ENCODE assay signal across 10 mouse cellular contexts in genomic region chr15:89212495-89212894, GRCm38 (mm10). TPM values are rescaled to one million over a fixed set of nuclear protein-coding genes. Genes with fewer than 3 reads are reported as not detected.
DNase-seq lines count a peak whose midpoint lies in the region; ATAC-seq lines count a peak whose summit lies in the region.
"Had no signal": no experiment of that assay in that cellular context is flagged by ENCODE, and none has a peak within 500 bp of the region (broad histone marks: within the 10 kb centered on the region; RNA-seq: fewer than 3 reads in every experiment).

No protein-coding gene starts in this region.

- H3K36me3 ChIP-seq in heart, embryonic 16.5 days (ENCODE audit: control insufficient read depth, insufficient read depth), result peaks cover 11% of the 10 kb centered on the region; the same call in 1 of the 2 replicates
- H3K36me3 ChIP-seq in embryonic facial prominence, embryonic 10.5 days (replicated peaks), result peaks cover 20% of the 10 kb centered on the region
- H3K36me3 ChIP-seq in hindbrain, embryonic 14.5 days (replicated peaks; ENCODE audit: control insufficient read depth, insufficient read depth), result peaks cover 18% of the 10 kb centered on the region
- H3K36me3 ChIP-seq in midbrain, embryonic 16.5 days (ENCODE audit: control insufficient read depth, insufficient read depth, low read length), result peaks cover 4% of the 10 kb centered on the region; the same call in 1 of the 2 replicates

- H3K27ac ChIP-seq in heart, embryonic 16.5 days (ENCODE audit: low read length), result no peak overlapping the region
- no peak overlapping the region for H3K27ac ChIP-seq in embryonic facial prominence, embryonic 10.5 days (replicated peaks)
- H3K27ac ChIP-seq in hindbrain, embryonic 14.5 days, result peak overlapping the region; percentile 95; the same call in 1 of the 2 replicates
- H3K27ac ChIP-seq in midbrain, embryonic 16.5 days (ENCODE audit: low read length), result peak overlapping the region; percentile 94; the same call in 1 of the 2 replicates

- H3K4me3 ChIP-seq in heart, embryonic 16.5 days (ENCODE audit: low read length), result peak overlapping the region; percentile 76
- peak overlapping the region; percentile 95 for H3K4me3 ChIP-seq in embryonic facial prominence, embryonic 10.5 days
- H3K4me3 ChIP-seq in hindbrain, embryonic 14.5 days (replicated peaks; ENCODE audit: low read length), result peak overlapping the region; percentile 99
- peak overlapping the region; percentile 98 for H3K4me3 ChIP-seq in midbrain, embryonic 16.5 days (ENCODE audit: low read depth, low read length)

- peak overlapping the region; percentile 83 for H3K4me2 ChIP-seq in heart, embryonic 16.5 days (ENCODE audit: low read depth, low read length)
- peak overlapping the region; percentile 92 for H3K4me2 ChIP-seq in hindbrain, embryonic 14.5 days (replicated peaks)
- H3K4me2 ChIP-seq in midbrain, embryonic 16.5 days (ENCODE audit: low read length), result peak overlapping the region; percentile 90

- H3K9me3 ChIP-seq in heart, embryonic 16.5 days (replicated peaks; ENCODE audit: control insufficient read depth, low read length), result no peaks in the 10 kb centered on the region
- no peaks in the 10 kb centered on the region for H3K9me3 ChIP-seq in embryonic facial prominence, embryonic 10.5 days
- peaks cover 4% of the 10 kb centered on the region; the same call in 1 of the 2 replicates for H3K9me3 ChIP-seq in hindbrain, embryonic 14.5 days (ENCODE audit: control insufficient read depth, low read length)
- H3K9me3 ChIP-seq in midbrain, embryonic 16.5 days (replicated peaks; ENCODE audit: control insufficient read depth, low read length, poor library complexity, severe bottlenecking), result no peaks in the 10 kb centered on the region

- 66% methylated on average over 6 of the region's 6 CpGs for WGBS in heart, embryonic 16.5 days
- 51% methylated on average over 6 of the region's 6 CpGs for WGBS in embryonic facial prominence, embryonic 10.5 days
- 49% methylated on average over 6 of the region's 6 CpGs for whole genome bisulfite sequencing in hindbrain, embryonic 14.5 days
- WGBS in midbrain, embryonic 16.5 days, result 44% methylated on average over 6 of the region's 6 CpGs

- H3K4me1 ChIP-seq in heart, embryonic 16.5 days (ENCODE audit: control insufficient read depth, insufficient read depth, low read length), result peaks cover 27% of the 10 kb centered on the region
- H3K4me1 ChIP-seq in embryonic facial prominence, embryonic 10.5 days, result peaks cover 22% of the 10 kb centered on the region
- H3K4me1 ChIP-seq in hindbrain, embryonic 14.5 days (replicated peaks; ENCODE audit: control insufficient read depth, insufficient read depth, low read length), result peaks cover 17% of the 10 kb centered on the region
- H3K4me1 ChIP-seq in midbrain, embryonic 16.5 days (ENCODE audit: control insufficient read depth, insufficient read depth, low read length), result peaks cover 31% of the 10 kb centered on the region

- ATAC-seq in heart, embryonic 16.5 days (replicated peaks; ENCODE audit: extremely low read depth, insufficient read depth, low FRiP score), result no peak
- no peak for ATAC-seq in hindbrain, embryonic 14.5 days (ENCODE audit: low FRiP score)
- no peak; the same call in 1 of the 2 replicates for ATAC-seq in midbrain, embryonic 16.5 days

- H3K9ac ChIP-seq in heart, embryonic 16.5 days (ENCODE audit: low read length), result peak overlapping the region; percentile 90
- H3K9ac ChIP-seq in hindbrain, embryonic 14.5 days, result peak overlapping the region; percentile 99
- H3K9ac ChIP-seq in midbrain, embryonic 16.5 days (ENCODE audit: low read depth, low read length), result peak overlapping the region; percentile 99

- no peak for DNase-seq in heart, adult 9 months (ENCODE audit: low spot score in 2 of 2)
- no peak for DNase-seq in embryonic facial prominence, embryonic 10.5 days (ENCODE audit: low spot score)
- DNase-seq in hindbrain, embryonic 14.5 days (ENCODE audit: low spot score), result no peak
- no peak for DNase-seq in adrenal gland, postnatal 4 days (ENCODE audit: low spot score in 2 of 2)
- DNase-seq in thymus, postnatal 4 days, result no peak
- no peak for DNase-seq in left cerebral cortex, adult 8-10 months (ENCODE audit: low spot score in 2 of 2)
- DNase-seq: gastrocnemius, postnatal 25 days had no signal

- H3K27me3 ChIP-seq in heart, embryonic 16.5 days (ENCODE audit: control insufficient read depth, insufficient read depth, low read length), result no peaks in the 10 kb centered on the region
- no peaks in the 10 kb centered on the region for H3K27me3 ChIP-seq in embryonic facial prominence, embryonic 10.5 days (replicated peaks; ENCODE audit: low read depth, poor library complexity, severe bottlenecking)
- H3K27me3 ChIP-seq in hindbrain, embryonic 14.5 days (ENCODE audit: control insufficient read depth, insufficient read depth, low read length), result no peaks in the 10 kb centered on the region
- no peaks in the 10 kb centered on the region for H3K27me3 ChIP-seq in midbrain, embryonic 16.5 days (ENCODE audit: control insufficient read depth, insufficient read depth, low read depth, low read length)
- H3K27me3 ChIP-seq: Patski had no signal

RNA-seq across cellular contexts. Expression of gene Ppp6r2, which starts 1.1 kb away (rescaled TPM):
- polyA plus RNA-seq in heart, embryonic 16.5 days (2015; fragmentation: Nextera tagmentation; extraction: Ambion mirVana), result 18.2 and 21.3 TPM in 2 replicates
- polyA plus RNA-seq in embryonic facial prominence, embryonic 10.5 days (2016; fragmentation: Nextera tagmentation; extraction: Ambion mirVana), result 23.8 and 26.8 TPM in 2 replicates
- 78.2 and 84.0 TPM in 2 replicates for polyA plus RNA-seq in hindbrain, embryonic 14.5 days (2014; fragmentation: Nextera tagmentation; extraction: Ambion mirVana)
- 76.7 and 82.0 TPM in 2 replicates for polyA plus RNA-seq in midbrain, embryonic 16.5 days (2015; fragmentation: Nextera tagmentation; extraction: Ambion mirVana)
- 10 to 100 TPM; 53.8 to 57.6 TPM for total RNA-seq in adrenal gland, postnatal 4 days (2021)
- 100 to 1,000 TPM; 150 to 165 (median 161) TPM for total RNA-seq in left cerebral cortex, adult 8-10 months (2022)

RNA-seq across cellular contexts. Expression of gene Dennd6b, which starts 16.2 kb away (rescaled TPM):
- 18.9 and 19.0 TPM in 2 replicates for polyA plus RNA-seq in heart, embryonic 16.5 days (2015; fragmentation: Nextera tagmentation; extraction: Ambion mirVana)
- polyA plus RNA-seq in embryonic facial prominence, embryonic 10.5 days (2016; fragmentation: Nextera tagmentation; extraction: Ambion mirVana), result 26.1 and 29.1 TPM in 2 replicates
- polyA plus RNA-seq in hindbrain, embryonic 14.5 days (2014; fragmentation: Nextera tagmentation; extraction: Ambion mirVana), result 71.4 and 71.6 TPM in 2 replicates
- polyA plus RNA-seq in midbrain, embryonic 16.5 days (2015; fragmentation: Nextera tagmentation; extraction: Ambion mirVana), result 120 and 124 TPM in 2 replicates
- 10 to 100 TPM; 11.5 to 13.0 TPM for total RNA-seq in adrenal gland, postnatal 4 days (2021)
- 10 to 100 TPM; 46.2 to 59.3 (median 50.7) TPM for total RNA-seq in left cerebral cortex, adult 8-10 months (2022)

RNA-seq across cellular contexts. Expression of gene Plxnb2, which starts 31.9 kb away (rescaled TPM):
- polyA plus RNA-seq in heart, embryonic 16.5 days (2015; fragmentation: Nextera tagmentation; extraction: Ambion mirVana), result 91.8 and 104 TPM in 2 replicates
- polyA plus RNA-seq in embryonic facial prominence, embryonic 10.5 days (2016; fragmentation: Nextera tagmentation; extraction: Ambion mirVana), result 146 and 152 TPM in 2 replicates
- polyA plus RNA-seq in hindbrain, embryonic 14.5 days (2014; fragmentation: Nextera tagmentation; extraction: Ambion mirVana), result 99.2 and 101 TPM in 2 replicates
- 90.1 and 92.1 TPM in 2 replicates for polyA plus RNA-seq in midbrain, embryonic 16.5 days (2015; fragmentation: Nextera tagmentation; extraction: Ambion mirVana)
- 100 to 1,000 TPM; 167 to 207 TPM for total RNA-seq in adrenal gland, postnatal 4 days (2021)
- total RNA-seq in left cerebral cortex, adult 8-10 months (2022), result 10 to 100 TPM; 42.6 to 60.9 (median 54.8) TPM

Comparison
In these comparisons a context has a peak if more than half of its experiments do, and no peak if none do; other contexts are left out.
1. H3K27ac ChIP-seq: peak in hindbrain, embryonic 14.5 days (single experiment) and midbrain, embryonic 16.5 days (single experiment); none in heart, embryonic 16.5 days (single experiment) and embryonic facial prominence, embryonic 10.5 days (single experiment).
2. Peak in every context shown above with its lines, with median percentiles within 50 percentile points of each other: H3K4me2 ChIP-seq, H3K4me3 ChIP-seq and H3K9ac ChIP-seq.